In genomic region chr12:55465401-55465983, GRCm38 (mm10) we compare ENCODE assay signal across 9 mouse cellular contexts. TPM values are rescaled to one million over a fixed set of nuclear protein-coding genes. Genes with fewer than 3 reads are reported as not detected.
DNase-seq lines count a peak whose midpoint lies in the region; ATAC-seq and TF ChIP-seq lines count a peak whose summit lies in the region.
"Had no signal": no experiment of that assay in that cellular context is flagged by ENCODE, and none has a peak within 500 bp of the region (broad histone marks: within the 10 kb centered on the region; RNA-seq: fewer than 3 reads in every experiment).

No protein-coding gene starts in this region.

- H3K27me3 ChIP-seq in liver, embryonic 16.5 days (ENCODE audit: control insufficient read depth, insufficient read depth, low read depth, low read length) = peaks cover 7% of the 10 kb centered on the region; the same call in 1 of the 2 replicates
- H3K27me3 ChIP-seq: neural tube, embryonic 13.5 days had no signal

- no peak for TF ChIP-seq CTCF in bone marrow, adult 2 months (IDR thresholded peaks at IDR 0.05; ENCODE audit: control insufficient read depth, insufficient read depth, low read length)

- peak overlapping the region; percentile 68 for H3K4me3 ChIP-seq in bone marrow, adult 2 months (replicated peaks; ENCODE audit: control insufficient read depth, low read depth, low read length)
- 0 out of 2 replicates have a peak overlapping the region, but pooled peaks have one; percentile 6 for H3K4me3 ChIP-seq in liver, embryonic 16.5 days (ENCODE audit: low read depth, low read length)
- H3K4me3 ChIP-seq: neural tube, embryonic 13.5 days had no signal

- no peak overlapping the region for H3K9ac ChIP-seq in liver, embryonic 16.5 days (ENCODE audit: low read depth, low read length)
- H3K9ac ChIP-seq: neural tube, embryonic 13.5 days had no signal

- H3K36me3 ChIP-seq in liver, embryonic 16.5 days (ENCODE audit: control insufficient read depth, insufficient read depth) = no peaks in the 10 kb centered on the region
- H3K36me3 ChIP-seq: neural tube, embryonic 13.5 days had no signal

- TF ChIP-seq POLR2A in bone marrow, adult 2 months (IDR thresholded peaks at IDR 0.05; ENCODE audit: borderline replicate concordance, control insufficient read depth, low read depth, low read length) = peak; percentile 75; the same call in 1 of the 2 replicates

- no peaks in the 10 kb centered on the region for H3K9me3 ChIP-seq in liver, embryonic 16.5 days (replicated peaks; ENCODE audit: control insufficient read depth, low read length)
- H3K9me3 ChIP-seq: neural tube, embryonic 13.5 days had no signal

- DNase-seq in left cerebral cortex, postnatal 4 days = peak; percentile 29
- DNase-seq in left cerebral cortex, adult 8-10 months (ENCODE audit: low spot score in 2 of 2) = no peak
- DNase-seq in thymus, postnatal 36 days = peak; percentile 48 to 68
- DNase-seq in gastrocnemius, postnatal 4 days (ENCODE audit: low spot score in 2 of 2) = no peak
- no peak for DNase-seq in urinary bladder, postnatal 10 days (ENCODE audit: low spot score)

- intact Hi-C loops in left cerebral cortex, postnatal 4 days (cut with DNase I) = no loop called here

- peak; percentile 58 for ATAC-seq in erythroid progenitor cell, adult 5-6 weeks (replicated peaks; ENCODE audit: low FRiP score, poor library complexity, severe bottlenecking)
- no peak for ATAC-seq in liver, embryonic 16.5 days (ENCODE audit: low read depth)

- peaks cover 13% of the 10 kb centered on the region for H3K4me1 ChIP-seq in bone marrow, adult 2 months (ENCODE audit: control insufficient read depth, insufficient read depth, low read length)
- H3K4me1 ChIP-seq in liver, embryonic 16.5 days (ENCODE audit: control insufficient read depth, low read depth, low read length) = no peaks in the 10 kb centered on the region; the same call in 1 of the 2 replicates

- WGBS in bone marrow, adult 2 months = 11% methylated on average over 17 of the region's 17 CpGs
- 43% methylated on average over 17 of the region's 17 CpGs for whole genome bisulfite sequencing in liver, embryonic 16.5 days (ENCODE audit: insufficient replicate concordance)

- H3K4me2 ChIP-seq in liver, embryonic 16.5 days (ENCODE audit: low read depth, low read length) = peak overlapping the region; percentile 9
- H3K4me2 ChIP-seq: neural tube, embryonic 13.5 days had no signal

- H3K27ac ChIP-seq in bone marrow, adult 2 months (ENCODE audit: control insufficient read depth, insufficient read depth, low read depth, low read length, poor library complexity) = peak overlapping the region; percentile 72
- H3K27ac ChIP-seq in liver, embryonic 16.5 days (ENCODE audit: low read length) = no peak overlapping the region

RNA-seq across cellular contexts. Expression of gene Nfkbia, which starts 27.0 kb away (rescaled TPM):
- total RNA-seq in left cerebral cortex, postnatal 4 days (2021) = 10 to 100 TPM; 26.8 to 33.6 TPM
- total RNA-seq in left cerebral cortex, adult 8-10 months (2022) = 10 to 100 TPM; 30.4 to 36.8 (median 35.1) TPM
- 51.8 and 91.0 TPM in 2 replicates for polyA plus RNA-seq in bone marrow, adult 2 months (2011; ENCODE audit: insufficient read depth, insufficient read length, low replicate concordance, missing spikeins)
- 22.6 and 25.6 TPM in 2 replicates for total RNA-seq in erythroid progenitor cell, adult 5-6 weeks (2015; ENCODE audit: low replicate concordance)
- 12.5 and 16.0 TPM in 2 replicates for total RNA-seq in erythroid progenitor cell, adult 5-6 weeks (2017; ENCODE audit: low replicate concordance)
- polyA plus RNA-seq in liver, embryonic 16.5 days (2015; fragmentation: Nextera tagmentation; extraction: Ambion mirVana) = 19.8 and 24.5 TPM in 2 replicates
- 10 to 100 TPM; 37.1 to 46.5 TPM for total RNA-seq in gastrocnemius, postnatal 4 days (2021)

Comparison
In these comparisons a context has a peak if more than half of its experiments do, and no peak if none do; other contexts are left out.
1. DNase-seq: peak in left cerebral cortex, postnatal 4 days (single experiment) and thymus, postnatal 36 days (2 of 2); none in left cerebral cortex, adult 8-10 months (0 of 2), gastrocnemius, postnatal 4 days (0 of 2) and urinary bladder, postnatal 10 days (single experiment).